Comparison of ENCODE assay signal across 9 mouse cellular contexts in the genomic region with DNA sequence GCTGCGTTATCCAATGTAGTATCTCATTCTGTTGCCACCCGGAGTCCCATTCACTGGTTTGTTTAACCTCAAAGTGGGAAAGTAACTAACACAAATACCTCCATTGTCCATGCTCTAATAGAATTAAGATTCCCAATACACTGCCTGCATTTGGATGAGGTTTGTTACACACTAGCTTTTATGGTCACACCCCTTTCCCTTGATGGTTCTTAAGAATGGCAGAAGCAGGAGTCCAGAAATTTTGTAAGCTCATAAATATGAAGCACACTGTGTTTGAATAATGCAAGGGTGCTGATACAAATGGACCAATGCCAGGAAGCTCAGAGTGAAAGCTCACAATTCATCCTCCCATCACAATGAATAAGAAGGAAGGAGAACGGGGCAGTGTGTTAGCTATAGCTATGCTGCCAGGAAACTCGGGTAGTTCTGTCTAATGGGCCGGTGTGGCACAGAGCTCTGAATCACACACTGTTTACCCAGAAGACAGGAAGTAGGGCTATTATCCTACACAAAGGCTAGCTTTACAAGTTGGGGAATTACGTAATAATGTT.
DNase-seq lines count a peak whose midpoint lies in the region; ATAC-seq and TF ChIP-seq lines count a peak whose summit lies in the region.
"Had no signal": no experiment of that assay in that cellular context is flagged by ENCODE, and none has a peak within 500 bp of the region (broad histone marks: within the 10 kb centered on the region; RNA-seq: fewer than 3 reads in every experiment).

No protein-coding gene starts in this region.

- H3K4me2 ChIP-seq in lung, embryonic 14.5 days, result no peak overlapping the region
- H3K4me2 ChIP-seq in kidney, embryonic 14.5 days (replicated peaks; ENCODE audit: low read depth, low read length), result no peak overlapping the region

- no peak for TF ChIP-seq CTCF in lung, embryonic 14.5 days (IDR thresholded peaks at IDR 0.05; ENCODE audit: low read depth)
- no peak for TF ChIP-seq CTCF in left cerebral cortex, adult 2 months (IDR thresholded peaks at IDR 0.05)

- H3K9ac ChIP-seq in lung, embryonic 14.5 days, result no peak overlapping the region
- H3K9ac ChIP-seq in kidney, embryonic 14.5 days (ENCODE audit: low read depth, low read length), result no peak overlapping the region

- H3K4me1 ChIP-seq in lung, embryonic 14.5 days (ENCODE audit: insufficient read depth), result no peaks in the 10 kb centered on the region
- H3K4me1 ChIP-seq in kidney, embryonic 14.5 days (ENCODE audit: control insufficient read depth, insufficient read depth, low read length), result no peaks in the 10 kb centered on the region

- peak; percentile 11 for DNase-seq in lung, embryonic 14.5 days
- DNase-seq in lung, adult 18-20 months, result no peak
- DNase-seq in frontal cortex, adult 2 months (ENCODE audit: extremely low spot score in 1 of 2, low spot score in 1 of 2), result peak; percentile 72 to 74
- DNase-seq in left cerebral cortex, adult 2 months (ENCODE audit: extremely low spot score in 1 of 2, low spot score in 2 of 2), result peak; percentile 14 to 32
- peak; percentile 71 to 87 for DNase-seq in right cerebral cortex, postnatal 10 days (ENCODE audit: low spot score in 2 of 2)
- DNase-seq in thymus, postnatal 0 days (ENCODE audit: low spot score), result no peak
- DNase-seq in kidney, adult 9 months, result no peak
- DNase-seq: thymus, postnatal 14 days had no signal

- no peak overlapping the region for H3K27ac ChIP-seq in lung, embryonic 14.5 days (ENCODE audit: low read depth)
- peak overlapping the region; percentile 11; the same call in 1 of the 2 replicates for H3K27ac ChIP-seq in left cerebral cortex, adult 2 months
- no peak overlapping the region for H3K27ac ChIP-seq in kidney, embryonic 14.5 days (ENCODE audit: low read depth, low read length)

- 70% methylated on average over 6 of the region's 6 CpGs for WGBS in lung, embryonic 14.5 days
- WGBS in kidney, embryonic 14.5 days, result 68% methylated on average over 6 of the region's 6 CpGs

- no peaks in the 10 kb centered on the region for H3K36me3 ChIP-seq in lung, embryonic 14.5 days (ENCODE audit: insufficient read depth)
- H3K36me3 ChIP-seq in kidney, embryonic 14.5 days (ENCODE audit: control insufficient read depth, insufficient read depth, low read length), result no peaks in the 10 kb centered on the region

- H3K27me3 ChIP-seq in lung, embryonic 14.5 days (ENCODE audit: insufficient read depth, low read length), result no peaks in the 10 kb centered on the region
- H3K27me3 ChIP-seq in kidney, embryonic 14.5 days (ENCODE audit: control insufficient read depth, insufficient read depth, low read length), result no peaks in the 10 kb centered on the region

- intact Hi-C loops in left cerebral cortex, adult 2 months (cut with DNase I), result loop anchor here (5.0 to 10.0 kb wide), 2 partner anchors 102 to 724 kb away; no protein-coding TSS in a partner anchor

- no peaks in the 10 kb centered on the region for H3K9me3 ChIP-seq in lung, embryonic 14.5 days (ENCODE audit: low read depth, low read length)
- H3K9me3 ChIP-seq in kidney, embryonic 14.5 days (ENCODE audit: control insufficient read depth, low read length), result no peaks in the 10 kb centered on the region

- ATAC-seq in lung, embryonic 14.5 days (ENCODE audit: insufficient read depth), result peak; percentile 60; the same call in 1 of the 2 replicates
- no peak for ATAC-seq in kidney, embryonic 14.5 days (ENCODE audit: low FRiP score, low TSS enrichment)

- no peak overlapping the region for H3K4me3 ChIP-seq in lung, embryonic 14.5 days (ENCODE audit: low read depth, low read length)
- H3K4me3 ChIP-seq in left cerebral cortex, adult 2 months, result no peak overlapping the region
- H3K4me3 ChIP-seq in kidney, embryonic 14.5 days (ENCODE audit: low read length), result no peak overlapping the region

Comparison
In these comparisons a context has a peak if more than half of its experiments do, and no peak if none do; other contexts are left out.
1. DNase-seq: peak in lung, embryonic 14.5 days (single experiment), frontal cortex, adult 2 months (2 of 2), left cerebral cortex, adult 2 months (2 of 2) and right cerebral cortex, postnatal 10 days (2 of 2); none in lung, adult 18-20 months (0 of 2), thymus, postnatal 0 days (single experiment) and kidney, adult 9 months (single experiment).